Mouse (Mus musculus) lung, adult 2 months (tissue): ENCODE results near the gene Fbxo41.

Source experiments
- CTCF ChIP-seq: fragments of 200-500 bp; IDR thresholded peaks from 2 replicates; pipeline ENCODE4 v1.5.1; 2011; ENCODE audit warnings: mild to moderate bottlenecking, low read length, control low read depth; ENCODE audit not compliant: insufficient read depth
- POLR2A ChIP-seq: fragments of 200-500 bp; IDR thresholded peaks from 2 replicates; pipeline ENCODE4 v1.6.1; 2011; ENCODE audit warnings: low read depth, mild to moderate bottlenecking, control low read depth, low read length, borderline replicate concordance; ENCODE audit errors: extremely low read depth

GRCm38 (mm10) chr6:85443488-85444233, 59.1 kb downstream of the Fbxo41 start:
- TF ChIP-seq CTCF (no peak), POLR2A (no peak)
